7 mouse cellular contexts compared by ENCODE assay signal in the genomic region with DNA sequence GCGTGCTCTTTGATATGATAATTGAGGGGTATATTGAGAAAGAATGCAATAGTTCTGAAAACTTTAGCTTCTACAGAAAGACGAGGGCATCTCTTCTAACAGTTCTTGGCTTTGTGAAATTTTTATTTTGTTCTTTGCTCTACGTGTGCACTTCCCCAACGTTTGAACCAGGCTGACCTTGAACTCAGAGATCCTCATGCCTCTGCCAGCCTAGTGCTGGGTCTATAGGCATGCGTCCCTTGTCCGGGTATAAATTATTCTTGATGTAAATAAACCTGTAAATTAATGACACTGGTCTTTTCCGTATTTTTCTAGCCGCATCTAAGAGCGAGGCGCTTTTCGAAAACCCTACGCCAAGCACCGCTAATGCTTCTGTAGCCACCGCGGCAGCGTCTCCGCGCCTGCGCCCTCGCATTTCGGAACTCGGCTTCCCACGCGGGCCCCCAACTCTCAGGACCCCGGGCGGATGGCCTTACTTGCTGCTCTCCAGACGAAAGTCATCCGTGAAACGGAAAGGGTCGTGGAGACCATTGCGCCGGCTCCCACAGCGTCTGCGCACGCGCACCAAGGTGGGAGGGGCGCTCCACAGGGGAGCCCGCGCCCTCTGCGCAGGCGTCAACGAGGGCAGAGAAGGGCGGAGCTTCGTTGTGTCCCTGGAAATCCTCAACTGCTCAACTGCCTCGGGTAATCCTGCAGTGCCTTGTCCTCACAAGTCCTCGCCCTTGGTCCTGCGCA. TPM values are rescaled to one million over a fixed set of nuclear protein-coding genes. Genes with fewer than 3 reads are reported as not detected.
DNase-seq lines count a peak whose midpoint lies in the region; ATAC-seq lines count a peak whose summit lies in the region.

A gene (minus strand): TSS at position 587 of the 735 bp plus-strand sequence.

- no peaks in the 10 kb centered on the region for H3K9me3 ChIP-seq in embryonic facial prominence, embryonic 11.5 days (replicated peaks; ENCODE audit: control insufficient read depth, low read length)
- no peaks in the 10 kb centered on the region for H3K9me3 ChIP-seq in limb, embryonic 10.5 days (replicated peaks)
- H3K9me3 ChIP-seq in midbrain, embryonic 13.5 days, result no peaks in the 10 kb centered on the region

- no peaks in the 10 kb centered on the region for H3K4me1 ChIP-seq in embryonic facial prominence, embryonic 11.5 days (ENCODE audit: control insufficient read depth, insufficient read depth, low read length)
- peaks cover 4% of the 10 kb centered on the region; the same call in 1 of the 2 replicates for H3K4me1 ChIP-seq in limb, embryonic 10.5 days
- H3K4me1 ChIP-seq in midbrain, embryonic 13.5 days (replicated peaks), result peaks cover 11% of the 10 kb centered on the region

- no peaks in the 10 kb centered on the region for H3K36me3 ChIP-seq in embryonic facial prominence, embryonic 11.5 days (replicated peaks; ENCODE audit: control insufficient read depth, insufficient read depth, low read depth, low read length)
- H3K36me3 ChIP-seq in limb, embryonic 10.5 days, result peaks cover 26% of the 10 kb centered on the region
- H3K36me3 ChIP-seq in midbrain, embryonic 13.5 days, result peaks cover 17% of the 10 kb centered on the region

- peak within 1 kb of the TSS; percentile 52 for H3K4me3 ChIP-seq in embryonic facial prominence, embryonic 11.5 days (ENCODE audit: low read depth, low read length)
- peak within 1 kb of the TSS; percentile 78 for H3K4me3 ChIP-seq in limb, embryonic 10.5 days
- H3K4me3 ChIP-seq in midbrain, embryonic 13.5 days (replicated peaks), result peak within 1 kb of the TSS; percentile 63

- peak within 1 kb of the TSS; percentile 57 for H3K27ac ChIP-seq in embryonic facial prominence, embryonic 11.5 days (replicated peaks; ENCODE audit: low read depth, low read length)
- H3K27ac ChIP-seq in limb, embryonic 10.5 days, result peak within 1 kb of the TSS; percentile 94
- peak within 1 kb of the TSS; percentile 88 for H3K27ac ChIP-seq in midbrain, embryonic 13.5 days

- peak within 1 kb of the TSS; percentile 47 for H3K4me2 ChIP-seq in embryonic facial prominence, embryonic 11.5 days (ENCODE audit: low read depth, low read length)
- peak within 1 kb of the TSS; percentile 65 for H3K4me2 ChIP-seq in midbrain, embryonic 13.5 days (replicated peaks)

- peak; percentile 95 for ATAC-seq in embryonic facial prominence, embryonic 11.5 days (replicated peaks; ENCODE audit: insufficient number of reproducible peaks, low FRiP score, low TSS enrichment, low read depth)
- peak; percentile 96 for ATAC-seq in granulocyte monocyte progenitor cell, adult 5-6 weeks (replicated peaks; ENCODE audit: poor library complexity, severe bottlenecking)
- peak; percentile 96 for ATAC-seq in midbrain, embryonic 13.5 days

- peak; percentile 96 for DNase-seq in adrenal gland, postnatal 14 days
- peak; percentile 96 for DNase-seq in embryonic facial prominence, embryonic 11.5 days (ENCODE audit: low spot score)
- peak; percentile 90 for DNase-seq in kidney, adult 11 months
- peak; percentile 96 for DNase-seq in limb, embryonic 10.5 days (ENCODE audit: low spot score)
- peak; percentile 88 for DNase-seq in spleen, adult 12 weeks (ENCODE audit: low spot score)

- H3K27me3 ChIP-seq in embryonic facial prominence, embryonic 11.5 days (ENCODE audit: control insufficient read depth, insufficient read depth, low read length), result no peaks in the 10 kb centered on the region
- no peaks in the 10 kb centered on the region for H3K27me3 ChIP-seq in limb, embryonic 10.5 days (ENCODE audit: low read depth, poor library complexity, severe bottlenecking)
- H3K27me3 ChIP-seq in midbrain, embryonic 13.5 days, result no peaks in the 10 kb centered on the region

- H3K9ac ChIP-seq in embryonic facial prominence, embryonic 11.5 days (replicated peaks; ENCODE audit: low read length), result peak within 1 kb of the TSS; percentile 77
- peak within 1 kb of the TSS; percentile 84 for H3K9ac ChIP-seq in midbrain, embryonic 13.5 days (replicated peaks)

- 1% methylated on average over 47 of the region's 47 CpGs for WGBS in embryonic facial prominence, embryonic 11.5 days
- 2% methylated on average over 47 of the region's 47 CpGs for WGBS in limb, embryonic 10.5 days
- WGBS in midbrain, embryonic 13.5 days, result 2% methylated on average over 47 of the region's 47 CpGs

RNA-seq across cellular contexts. Expression of the gene that starts here (rescaled TPM):
- 54.9 and 57.5 TPM in 2 replicates for total RNA-seq in adrenal gland, postnatal 14 days (2021)
- polyA plus RNA-seq in embryonic facial prominence, embryonic 11.5 days (2014; fragmentation: Nextera tagmentation; extraction: Ambion mirVana), result 102 and 106 TPM in 2 replicates
- 13.1 and 43.0 TPM in 2 replicates for total RNA-seq in granulocyte monocyte progenitor cell, adult 5-6 weeks (2014; fragmentation: Nextera tagmentation)
- total RNA-seq in granulocyte monocyte progenitor cell, adult 5-6 weeks (2017), result 7.7 and 22.7 TPM in 2 replicates
- 77.1 and 79.7 TPM in 2 replicates for polyA plus RNA-seq in limb, embryonic 10.5 days (2016; fragmentation: Nextera tagmentation; extraction: Ambion mirVana)
- polyA plus RNA-seq in midbrain, embryonic 13.5 days (2015; fragmentation: Nextera tagmentation; extraction: Ambion mirVana), result 106 and 112 TPM in 2 replicates

Comparison
In these comparisons a context has a peak if more than half of its experiments do, and no peak if none do; other contexts are left out.
1. Peak in every context shown above with its lines: DNase-seq, ATAC-seq, H3K4me3 ChIP-seq and H3K27ac ChIP-seq.